Mouse (Mus musculus): ENCODE data around the gene Cryzl1. TPM values are rescaled to one million over a fixed set of nuclear protein-coding genes. Genes with fewer than 3 reads are reported as not detected.

The Cryzl1 gene
- polyA plus RNA-seq, 1 experiment from 2014 or later: 27.0 TPM

DNA sequence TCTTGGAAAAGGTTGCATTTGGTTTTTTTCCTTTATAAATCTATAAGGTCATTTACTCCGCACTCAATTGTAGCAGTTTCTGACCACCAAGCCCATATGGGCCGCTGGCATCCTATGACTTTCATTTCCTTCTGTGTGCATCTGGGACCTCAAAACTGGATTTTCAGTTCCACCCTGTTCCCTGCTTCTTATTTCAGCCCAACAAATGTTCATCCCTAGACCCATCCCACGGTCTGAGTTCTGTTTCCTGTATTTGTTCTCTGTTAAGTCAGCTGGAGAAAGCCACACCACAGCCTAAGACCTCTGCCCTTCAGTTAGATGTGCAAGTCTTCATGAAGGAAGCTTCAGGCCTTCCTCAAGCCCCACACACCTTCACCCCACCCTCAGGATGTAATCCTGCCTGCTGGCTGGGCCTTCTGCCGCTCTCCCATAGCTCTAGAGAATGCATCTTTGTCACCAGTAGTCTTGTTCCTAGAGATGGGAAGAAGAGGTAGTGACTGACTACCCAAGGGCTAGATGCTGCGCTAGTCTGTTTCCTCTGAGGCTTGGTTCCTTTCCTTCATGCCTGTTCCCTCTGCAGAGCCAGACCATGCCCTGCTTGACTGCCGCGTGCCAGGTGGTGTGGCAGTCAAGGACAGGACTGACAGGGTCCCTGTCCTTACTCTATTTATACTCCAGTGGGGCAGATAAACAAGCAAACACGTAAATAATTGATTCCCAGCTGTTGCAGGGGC lies 11.6 kb upstream of the Cryzl1 start:
- no peak for DNase-seq (ENCODE audit: low spot score)

GRCm38 (mm10) chr16:91738505-91738904 lies 9.7 kb upstream of the Cryzl1 start:
- DNase-seq (ENCODE audit: low spot score): no peak

DNA sequence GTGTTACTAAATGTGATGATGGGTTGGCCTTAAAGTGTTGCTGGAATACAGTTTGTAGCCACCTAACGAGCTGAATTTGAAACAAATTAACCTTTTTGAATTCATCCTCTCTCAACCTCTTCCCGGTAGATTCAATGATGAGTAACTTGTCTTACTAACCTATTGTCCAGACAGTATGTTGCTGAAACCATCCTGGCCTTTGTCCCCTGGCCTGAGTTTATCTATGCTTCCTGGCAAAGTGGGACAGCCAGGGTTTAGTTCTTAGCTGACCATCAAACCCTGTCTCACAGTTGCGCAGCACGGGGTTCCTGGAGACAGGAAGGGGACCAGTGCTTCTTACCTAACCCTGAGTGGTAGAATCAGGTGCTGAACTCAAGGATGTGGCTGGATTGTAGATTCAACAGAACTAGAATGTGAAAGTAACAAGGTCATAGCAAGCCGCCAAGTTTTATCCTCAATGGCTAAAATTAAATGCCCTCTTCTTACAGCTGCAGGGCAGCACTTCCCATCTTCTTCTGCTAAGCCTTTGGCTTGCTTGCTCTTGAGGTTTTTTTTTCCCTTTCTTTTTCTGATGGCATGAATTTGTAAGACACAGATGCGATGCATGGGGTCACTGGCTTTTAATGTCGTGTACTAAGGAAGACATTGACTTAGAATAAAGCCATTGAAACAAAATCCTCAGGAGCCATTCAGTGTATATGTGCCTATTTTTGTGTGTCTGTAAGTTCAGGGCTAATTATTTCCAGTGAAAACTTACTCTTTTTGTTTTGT lies 7.5 kb upstream of the Cryzl1 start:
- no peak for DNase-seq (ENCODE audit: low spot score)

- DNase-seq (ENCODE audit: low spot score): no peak
These were observed 6.0 kb upstream of the Cryzl1 start for GRCm38 (mm10) chr16:91734771-91735170.

GRCm38 (mm10) chr16:91732816-91733215 lies 4.0 kb upstream of the Cryzl1 start:
- no peak for DNase-seq (ENCODE audit: low spot score)

DNA sequence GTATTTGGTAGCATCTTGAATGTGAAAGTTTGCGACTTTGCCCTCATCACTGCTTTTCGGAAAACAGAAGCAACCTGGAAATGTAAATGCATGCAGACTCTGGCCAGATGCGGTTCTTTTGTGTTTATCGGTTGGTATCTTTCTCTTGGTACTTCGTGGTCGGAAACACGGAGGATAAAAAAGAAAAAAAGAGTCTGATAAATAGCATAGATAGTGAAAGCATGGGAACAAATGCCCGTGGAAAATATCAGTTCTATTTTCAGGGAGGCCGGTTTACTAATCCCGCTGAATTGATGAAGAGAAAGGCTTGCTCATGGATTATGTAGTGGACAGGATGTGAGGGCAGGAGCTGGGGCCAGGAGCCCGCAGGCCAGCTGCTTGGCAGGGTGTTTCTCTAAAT lies 1.7 kb upstream of the Cryzl1 start:
- no peak for DNase-seq (ENCODE audit: low spot score)

GRCm38 (mm10) chr16:91729821-91730441 lies 1.2 kb upstream of the Cryzl1 start:
- peak; percentile 11 for DNase-seq (ENCODE audit: low spot score)

- peak; percentile 99 for DNase-seq (ENCODE audit: low spot score)
These were observed 299 bp upstream of the Cryzl1 start, which contains the start of gene Itsn1 for GRCm38 (mm10) chr16:91729066-91729482. TSS of gene Itsn1 (plus strand) at chr16:91729281.

- DNase-seq (ENCODE audit: low spot score): no peak
These were observed 1.3 kb downstream of the Cryzl1 start for GRCm38 (mm10) chr16:91727433-91727832.

- peak; percentile 53 for DNase-seq (ENCODE audit: low spot score)
These were observed 4.5 kb downstream of the Cryzl1 start for GRCm38 (mm10) chr16:91724247-91724646.

- DNase-seq (ENCODE audit: low spot score): no peak
These were observed 11.4 kb downstream of the Cryzl1 start for GRCm38 (mm10) chr16:91717399-91717798.

DNA sequence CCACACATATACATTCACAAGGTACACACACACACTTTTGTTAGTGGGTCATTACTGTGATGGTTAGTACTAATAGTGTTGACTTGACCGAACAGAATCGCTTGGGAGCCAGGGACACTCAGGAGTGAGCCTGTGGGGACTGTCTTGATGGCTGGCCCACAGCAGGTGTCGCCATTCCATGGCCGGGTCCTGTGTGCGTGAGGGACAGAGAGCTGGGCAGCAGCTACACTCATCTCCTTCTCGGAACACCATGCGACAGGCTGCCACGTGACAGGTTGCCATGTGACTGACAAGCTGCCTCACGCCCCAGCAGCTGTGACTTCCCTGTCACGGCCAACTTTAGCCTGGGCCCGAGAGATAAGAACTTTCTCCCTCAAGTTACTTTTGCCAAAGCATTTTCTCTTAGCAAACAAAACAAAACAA lies 11.8 kb downstream of the Cryzl1 start:
- DNase-seq (ENCODE audit: low spot score): no peak

DNA sequence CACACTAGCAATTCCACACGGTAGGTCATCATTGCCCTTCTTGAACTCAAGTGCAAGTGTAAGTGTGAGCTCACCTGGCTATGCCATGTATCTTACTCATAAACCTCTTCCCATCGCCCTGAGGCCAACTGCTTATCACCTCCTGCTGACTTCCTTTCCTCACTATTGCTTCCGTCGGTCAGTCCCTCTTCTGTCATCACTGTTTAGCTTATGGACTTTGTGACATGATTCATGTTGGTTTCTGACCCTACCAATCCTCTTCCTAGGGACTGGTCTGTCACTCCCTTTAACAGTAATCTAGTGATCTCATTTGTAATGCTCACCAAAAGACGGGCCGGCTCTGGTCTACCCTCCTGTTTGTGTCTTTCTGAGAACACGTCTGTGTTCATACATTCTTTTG lies 18.5 kb downstream of the Cryzl1 start:
- no peak for DNase-seq (ENCODE audit: low spot score)

GRCm38 (mm10) chr16:91704603-91705340 lies 24.0 kb downstream of the Cryzl1 start:
- no peak for DNase-seq (ENCODE audit: low spot score)

DNA sequence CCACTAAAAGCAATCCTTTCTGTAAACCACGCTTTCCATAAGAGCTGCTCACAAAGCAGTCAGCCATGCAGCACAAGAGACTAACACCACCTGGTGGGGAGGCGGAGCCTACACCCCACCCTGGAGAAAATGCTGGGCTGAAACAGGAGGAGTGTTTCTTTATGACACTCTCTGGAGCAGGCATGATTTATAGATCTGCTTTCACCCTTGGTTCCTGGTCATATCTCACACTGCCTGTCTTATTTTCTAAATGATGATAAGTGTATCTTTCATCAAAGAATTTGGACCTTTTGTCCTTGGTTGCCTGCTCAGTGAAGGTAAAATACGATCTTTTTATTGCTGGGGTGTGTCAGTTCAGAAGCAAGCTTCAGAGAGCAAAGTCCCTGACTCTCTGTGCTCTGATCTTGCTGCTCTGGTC lies 26.0 kb downstream of the Cryzl1 start:
- no peak for DNase-seq (ENCODE audit: low spot score)

DNA sequence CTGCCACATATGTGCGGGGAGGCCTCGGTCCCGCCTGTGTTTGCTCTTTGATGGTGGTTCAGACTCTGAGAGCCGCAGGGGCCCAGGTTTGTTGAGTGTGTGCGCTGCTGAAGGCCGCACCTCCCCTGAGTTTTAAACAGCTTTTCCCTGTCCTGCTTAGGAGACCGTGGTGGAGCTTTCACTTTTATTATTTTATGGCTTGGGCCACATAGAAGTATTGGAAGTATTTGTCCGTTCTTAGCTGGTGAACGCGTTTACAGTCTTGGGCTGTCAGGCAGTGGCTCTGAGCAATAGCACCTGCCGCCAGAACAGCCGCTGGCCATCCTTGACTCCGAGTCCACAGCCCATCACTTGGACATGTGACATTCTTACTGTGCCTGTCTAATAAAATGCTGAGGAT lies 26.9 kb downstream of the Cryzl1 start:
- DNase-seq (ENCODE audit: low spot score): no peak

DNA sequence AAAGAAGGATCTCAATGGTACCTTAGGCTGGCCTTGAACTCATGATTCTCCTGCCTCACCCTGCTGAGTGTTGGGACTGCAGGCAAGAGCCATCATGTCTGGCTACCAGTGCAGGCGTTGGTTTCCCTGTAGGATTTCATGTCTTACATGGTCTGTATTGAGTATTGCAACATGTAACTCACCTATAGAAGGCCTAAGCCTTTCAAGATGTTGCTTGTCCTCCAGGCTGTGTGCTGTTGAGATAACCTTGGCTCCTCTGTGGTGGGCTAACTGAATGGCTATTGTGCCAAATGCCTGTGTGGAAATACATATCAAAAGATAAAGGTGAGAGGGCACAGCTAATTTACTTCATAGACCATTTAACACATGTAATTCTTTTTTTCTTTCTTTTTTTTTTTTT lies 29.8 kb downstream of the Cryzl1 start:
- no peak for DNase-seq (ENCODE audit: low spot score)

GRCm38 (mm10) chr16:91695108-91695755 lies 33.5 kb downstream of the Cryzl1 start:
- DNase-seq (ENCODE audit: low spot score): no peak

GRCm38 (mm10) chr16:91694455-91695084 lies 34.2 kb downstream of the Cryzl1 start:
- DNase-seq (ENCODE audit: low spot score): peak; percentile 71

DNA sequence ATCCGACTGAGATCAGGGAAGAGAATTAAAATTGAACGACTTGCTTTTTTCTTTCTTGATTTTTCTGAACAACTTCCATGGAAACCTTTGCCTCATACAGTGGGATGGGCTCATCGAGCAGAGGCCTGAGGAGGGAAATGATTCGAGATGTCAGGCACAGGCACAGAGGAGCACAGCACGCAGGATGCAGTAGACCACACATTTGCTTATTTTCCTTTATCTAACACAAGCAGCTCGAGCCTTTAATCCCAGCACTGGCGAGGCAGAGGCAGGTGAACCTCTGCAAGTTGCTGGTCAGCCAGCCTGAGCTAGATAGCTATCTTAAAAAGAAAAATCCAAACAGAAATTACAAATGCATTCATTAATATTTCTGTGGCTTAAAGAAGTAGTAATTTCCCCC lies 39.0 kb downstream of the Cryzl1 start:
- no peak for DNase-seq (ENCODE audit: low spot score)
